Mouse (Mus musculus): ENCODE results near the gene Mast2. TPM values are rescaled to one million over a fixed set of nuclear protein-coding genes. Genes with fewer than 3 reads are reported as not detected.

Mast2 gene
- total and polyA plus RNA-seq, 3 experiments: 13.3 to 126 (median 46.4) TPM

- no peaks in the 10 kb centered on the region for H3K79me2 ChIP-seq (ENCODE audit: control insufficient read depth, insufficient read depth, low read length, poor library complexity)
- H3K27ac ChIP-seq (ENCODE audit: control insufficient read depth, low read depth, low read length): no peak overlapping the region
- H3K27me3 ChIP-seq (ENCODE audit: control insufficient read depth in 1 of 2, insufficient read depth in 2 of 2, low read length in 2 of 2): no peaks in the 10 kb centered on the region
- no peak overlapping the region for H3K4me3 ChIP-seq (ENCODE audit: control insufficient read depth in 1 of 2, insufficient read depth in 1 of 2, low read depth in 2 of 2, low read length in 2 of 2)
- no peaks in the 10 kb centered on the region for H3K9me3 ChIP-seq (replicated peaks; ENCODE audit: insufficient read depth, low read length)
- no peak for TF ChIP-seq USF1 (IDR thresholded peaks at IDR 0.05; ENCODE audit: low read depth, low read length)
- no peak for TF ChIP-seq POLR2AphosphoS5 (IDR thresholded peaks at IDR 0.05; ENCODE audit: borderline replicate concordance, low read depth, low read length)
- TF ChIP-seq ETS1 (IDR thresholded peaks at IDR 0.05; ENCODE audit: low read depth, low read length): no peak
- TF ChIP-seq ZC3H11A (IDR thresholded peaks at IDR 0.05; ENCODE audit: low read depth, low read length): no peak
- TF ChIP-seq GABPA (IDR thresholded peaks at IDR 0.05; ENCODE audit: low read depth, low read length): no peak
- no peak for TF ChIP-seq ELF1 (IDR thresholded peaks at IDR 0.05; ENCODE audit: low read depth, low read length)
- no peak for TF ChIP-seq TBP (IDR thresholded peaks at IDR 0.05; ENCODE audit: low read depth, low read length)
- no peak for TF ChIP-seq TCF12 (IDR thresholded peaks at IDR 0.05; ENCODE audit: low read depth, low read length)
- no peaks in the 10 kb centered on the region for H3K4me1 ChIP-seq (ENCODE audit: control insufficient read depth in 1 of 2, insufficient read depth in 2 of 2, low read length in 2 of 2)
- H3K36me3 ChIP-seq (ENCODE audit: control insufficient read depth in 1 of 2, insufficient read depth in 2 of 2, low read length in 2 of 2): no peaks in the 10 kb centered on the region
- DNase-seq (ENCODE audit: low read depth, low spot score): peak; percentile 19
- H3K9ac ChIP-seq (ENCODE audit: control insufficient read depth, low read depth, low read length, poor library complexity, severe bottlenecking): no peak overlapping the region
Observed at GRCm38 (mm10) chr4:116336294-116336693, 127.7 kb downstream of the Mast2 start.

DNA sequence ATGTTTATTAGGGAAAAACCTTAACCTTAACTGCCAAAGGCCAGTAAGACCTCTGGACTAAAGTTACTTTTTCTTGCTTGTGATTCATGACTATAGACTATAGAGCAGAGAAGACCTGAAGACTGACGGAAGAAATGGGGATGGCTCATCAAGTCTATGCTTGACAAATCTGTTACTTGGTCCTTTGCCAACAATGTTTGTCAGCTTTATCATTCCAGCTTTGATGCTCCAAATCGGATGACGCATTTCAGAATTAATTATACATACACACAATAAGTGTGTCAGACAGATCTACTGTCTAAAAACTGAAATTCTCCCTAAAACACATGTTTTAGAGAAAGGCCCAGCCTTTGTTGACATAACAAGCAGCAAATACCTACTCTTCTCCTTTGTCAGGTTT is 134.7 kb downstream of the Mast2 start:
- Histone ChIP-seq H3K36me3 (ENCODE audit: control insufficient read depth in 1 of 2, insufficient read depth in 2 of 2, low read length in 2 of 2) (peaks cover 0 to 2% of the 10 kb centered on the region in 2 experiments; a peak in 1 of 4 replicates), H3K9me3 (replicated peaks; ENCODE audit: insufficient read depth, low read length) (no peaks in the 10 kb centered on the region), H3K27ac (ENCODE audit: control insufficient read depth, low read depth, low read length) (no peak overlapping the region), H3K79me2 (ENCODE audit: control insufficient read depth, insufficient read depth, low read length, poor library complexity) (no peaks in the 10 kb centered on the region), H3K27me3 (ENCODE audit: control insufficient read depth in 1 of 2, insufficient read depth in 2 of 2, low read length in 2 of 2) (no peaks in the 10 kb centered on the region), H3K4me3 (ENCODE audit: control insufficient read depth in 1 of 2, insufficient read depth in 1 of 2, low read depth in 2 of 2, low read length in 2 of 2) (no peak overlapping the region), H3K4me1 (ENCODE audit: control insufficient read depth in 1 of 2, insufficient read depth in 2 of 2, low read length in 2 of 2) (no peaks in the 10 kb centered on the region), H3K9ac (ENCODE audit: control insufficient read depth, low read depth, low read length, poor library complexity, severe bottlenecking) (no peak overlapping the region)
- TF ChIP-seq ELF1 (IDR thresholded peaks at IDR 0.05; ENCODE audit: low read depth, low read length): no peak
- no peak for TF ChIP-seq CTCF (IDR thresholded peaks at IDR 0.05 in 2 of 3, conservative IDR thresholded peaks at IDR 0.05 in 1 of 3; ENCODE audit: control insufficient read depth in 1 of 3, insufficient read depth in 1 of 3, low read depth in 2 of 3, low read length in 3 of 3, poor library complexity in 1 of 3, severe bottlenecking in 1 of 3)
- no peak for TF ChIP-seq GABPA (IDR thresholded peaks at IDR 0.05; ENCODE audit: low read depth, low read length)
- TF ChIP-seq GATA1 (IDR thresholded peaks at IDR 0.05; ENCODE audit: low read depth, low read length): no peak
- DNase-seq (ENCODE audit: low read depth, low spot score): no peak

DNA sequence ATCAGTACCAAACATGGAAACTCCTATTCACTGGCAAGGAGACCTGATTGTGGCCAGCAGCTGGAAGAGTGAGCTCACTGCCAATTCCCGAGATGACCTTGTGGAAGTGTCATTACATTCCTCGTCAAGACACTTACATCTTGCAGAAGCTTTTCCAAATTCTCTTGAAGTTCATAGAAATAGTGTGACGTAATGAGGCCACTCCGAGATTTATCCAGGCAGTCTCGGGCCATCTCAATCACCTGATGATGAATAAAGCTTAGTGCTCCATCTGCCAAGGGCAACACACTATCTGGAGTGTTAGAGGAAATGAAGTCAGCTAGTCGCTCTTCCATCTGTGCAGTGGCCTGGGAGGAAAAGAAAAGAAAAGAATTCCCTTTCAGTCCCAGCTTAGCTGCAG is 141.9 kb downstream of the Mast2 start:
- H3K27me3 ChIP-seq (ENCODE audit: control insufficient read depth in 1 of 2, insufficient read depth in 2 of 2, low read length in 2 of 2): no peaks in the 10 kb centered on the region
- H3K4me1 ChIP-seq (ENCODE audit: control insufficient read depth in 1 of 2, insufficient read depth in 2 of 2, low read length in 2 of 2): no peaks in the 10 kb centered on the region
- H3K4me3 ChIP-seq (ENCODE audit: control insufficient read depth in 1 of 2, insufficient read depth in 1 of 2, low read depth in 2 of 2, low read length in 2 of 2): no peak overlapping the region
- TF ChIP-seq MAZ (IDR thresholded peaks at IDR 0.05; ENCODE audit: low read depth, low read length) (no peak), GABPA (IDR thresholded peaks at IDR 0.05; ENCODE audit: low read depth, low read length) (no peak)
- no peaks in the 10 kb centered on the region for H3K79me2 ChIP-seq (ENCODE audit: control insufficient read depth, insufficient read depth, low read length, poor library complexity)
- H3K9ac ChIP-seq (ENCODE audit: control insufficient read depth, low read depth, low read length, poor library complexity, severe bottlenecking): no peak overlapping the region
- no peaks in the 10 kb centered on the region for H3K9me3 ChIP-seq (replicated peaks; ENCODE audit: insufficient read depth, low read length)
- peaks cover 0 to 3% of the 10 kb centered on the region in 2 experiments; a peak in 2 of 4 replicates for H3K36me3 ChIP-seq (ENCODE audit: control insufficient read depth in 1 of 2, insufficient read depth in 2 of 2, low read length in 2 of 2)
- no peak for DNase-seq (ENCODE audit: low read depth, low spot score)
- H3K27ac ChIP-seq (ENCODE audit: control insufficient read depth, low read depth, low read length): no peak overlapping the region

Measured in MEL (cell line).